Mouse (Mus musculus) limb, embryonic 11.5 days (tissue): ENCODE data around the gene Aldoart2. TPM values are rescaled to one million over a fixed set of nuclear protein-coding genes. Genes with fewer than 3 reads are reported as not detected.
"Not testable (repeated sequence)": the region's sequence is repeated elsewhere in the genome, so short reads cannot be mapped to it uniquely, and the experiment has no call there.

Experiments
- ATAC-seq: fragments of 200-750 bp; cut with Nextera tagmentation; 2 replicates; pipeline ENCODE4 v1.8.0; 2017; ENCODE audit warnings: low read depth; ENCODE audit not compliant: insufficient number of reproducible peaks, low FRiP score, low TSS enrichment
- DNase-seq: peaks from one replicate; pipeline ENCODE4 v3.0.0-alpha.2; 2015; ENCODE audit warnings: low spot score
- H3K27ac ChIP-seq: fragments of 300-500 bp; sonication (generic); replicated peaks from 2 replicates; pipeline ENCODE4 v1.5.1; 2014; ENCODE audit warnings: low read depth, mild to moderate bottlenecking, low read length
- H3K27me3 ChIP-seq: fragments of 300-500 bp; sonication (generic); 2 replicates; pipeline ENCODE4 v1.6.1; 2014; ENCODE audit warnings: mild to moderate bottlenecking, low read length, mixed read lengths; ENCODE audit not compliant: control insufficient read depth, insufficient read depth
- H3K36me3 ChIP-seq: fragments of 300-500 bp; sonication (generic); 2 replicates; pipeline ENCODE4 v1.6.1; 2014; ENCODE audit warnings: mild to moderate bottlenecking, low read length, moderate library complexity, mixed read lengths; ENCODE audit not compliant: control insufficient read depth, insufficient read depth
- H3K4me1 ChIP-seq: fragments of 300-500 bp; sonication (generic); 2 replicates; pipeline ENCODE4 v1.6.1; 2014; ENCODE audit warnings: low read length, mixed read lengths; ENCODE audit not compliant: control insufficient read depth, insufficient read depth
- H3K4me2 ChIP-seq: fragments of 300-500 bp; sonication (generic); 2 replicates; pipeline ENCODE4 v1.6.1; 2014; ENCODE audit warnings: low read depth, mild to moderate bottlenecking, moderate library complexity; ENCODE audit not compliant: severe bottlenecking
- H3K4me3 ChIP-seq: fragments of 300-500 bp; sonication (generic); 2 replicates; pipeline ENCODE4 v1.5.1; 2014; ENCODE audit warnings: low read depth, low read length
- H3K9ac ChIP-seq: fragments of 300-500 bp; sonication (generic); 2 replicates; pipeline ENCODE4 v1.6.1; 2014; ENCODE audit warnings: mild to moderate bottlenecking, low read length
- H3K9me3 ChIP-seq: fragments of 300-500 bp; sonication (generic); 2 replicates; pipeline ENCODE4 v1.6.1; 2016; ENCODE audit warnings: low read length; ENCODE audit not compliant: control insufficient read depth
- WGBS: fragments of 180-500 bp; shearing (Covaris S2); extraction: QIAGEN DNeasy Blood & Tissue Kit; methylation state at CpG from one replicate; pipeline ENCODE4 v1.1.7; 2014; 5-methylcytosine and 5-hydroxymethylcytosine counted together
- polyA plus RNA-seq: library from polyadenylated mRNA; unstranded; fragments of >200 nt; fragmentation: Nextera tagmentation; extraction: Ambion mirVana; gene quantifications from 2 replicates; pipeline ENCODE4 v1.2.1, GENCODE M21; 2014

Gene Aldoart2
- polyA plus RNA-seq, 1 experiment from 2014 or later: not detected

DNA sequence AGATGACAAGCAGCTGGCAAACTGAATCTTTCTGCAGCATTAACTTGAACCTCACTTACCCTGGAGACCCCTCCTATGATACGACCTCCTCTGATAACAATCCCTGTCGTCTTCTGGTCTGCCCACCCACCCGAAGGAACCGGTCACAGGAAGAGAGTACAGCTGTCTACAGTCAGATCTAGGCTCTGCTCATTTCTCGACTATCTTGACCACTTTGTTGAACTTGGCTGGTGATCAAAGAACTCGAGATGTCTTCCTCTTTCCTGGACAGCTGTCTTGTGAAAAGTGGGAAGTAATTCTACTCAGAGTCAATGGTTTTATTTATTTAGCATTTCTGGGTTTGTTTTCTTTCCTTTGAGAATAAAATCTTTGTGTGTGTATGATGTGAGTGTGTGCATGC, 4.6 kb downstream of the Aldoart2 start:
- Histone ChIP-seq H3K36me3 (no peaks in the 10 kb centered on the region), H3K27ac (no peak overlapping the region), H3K27me3 (no peaks in the 10 kb centered on the region), H3K4me2 (no peak overlapping the region), H3K4me3 (no peak overlapping the region), H3K9me3 (no peaks in the 10 kb centered on the region), H3K9ac (no peak overlapping the region), H3K4me1 (no peaks in the 10 kb centered on the region)
- WGBS: 84% methylated on average over 6 of the region's 6 CpGs
- no peak for DNase-seq
- no peak for ATAC-seq

DNA sequence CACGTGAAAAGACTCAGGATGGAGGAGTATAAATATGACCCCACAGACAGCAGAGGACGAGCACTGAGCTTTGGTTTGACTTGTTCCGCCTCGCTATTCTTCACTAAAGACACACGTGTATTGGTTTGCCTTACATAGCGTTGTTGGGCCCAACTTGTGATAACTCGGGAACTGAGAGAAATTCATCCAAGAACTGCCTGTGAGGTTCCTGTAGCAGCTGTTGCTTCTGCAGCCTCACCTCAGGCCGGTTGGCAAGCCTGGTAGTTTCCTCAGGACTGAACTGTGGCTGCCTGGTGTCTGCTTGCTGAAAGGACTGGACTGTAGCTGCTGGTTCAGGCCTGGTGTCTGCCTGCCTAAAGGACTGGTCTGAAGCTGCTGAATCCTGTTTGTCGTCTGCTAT, 5.6 kb downstream of the Aldoart2 start:
- Histone ChIP-seq H3K4me3 (no peak overlapping the region), H3K4me1 (no peaks in the 10 kb centered on the region), H3K9ac (no peak overlapping the region), H3K4me2 (no peak overlapping the region), H3K27ac (no peak overlapping the region), H3K36me3 (no peaks in the 10 kb centered on the region), H3K27me3 (no peaks in the 10 kb centered on the region), H3K9me3 (no peaks in the 10 kb centered on the region)
- WGBS: 86% methylated on average over 9 of the region's 9 CpGs
- DNase-seq (no peak), ATAC-seq (no peak)

DNA sequence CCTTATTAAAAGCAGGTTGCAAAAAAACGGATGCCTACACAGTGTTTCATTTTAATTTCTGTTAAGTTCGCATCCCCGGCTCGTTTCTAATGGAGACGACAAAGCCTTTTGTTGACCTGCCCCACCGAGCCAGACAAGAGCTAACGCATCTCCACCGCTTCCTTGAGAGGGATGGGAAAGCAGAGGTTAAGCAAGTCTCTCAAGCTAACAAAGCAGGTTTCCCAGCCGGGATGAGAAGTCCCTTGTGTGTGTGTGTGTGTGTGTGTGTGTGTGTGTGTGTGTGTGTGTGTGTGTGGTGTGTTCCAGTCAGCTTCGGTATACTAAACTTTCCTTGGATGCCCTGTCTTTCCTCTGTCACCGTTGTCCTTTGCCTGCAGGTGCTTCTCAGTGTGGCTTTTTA, 6.1 kb downstream of the Aldoart2 start:
- Histone ChIP-seq H3K27ac (no peak overlapping the region), H3K9me3 (no peaks in the 10 kb centered on the region), H3K4me3 (no peak overlapping the region), H3K4me2 (no peak overlapping the region), H3K9ac (no peak overlapping the region), H3K4me1 (no peaks in the 10 kb centered on the region), H3K36me3 (no peaks in the 10 kb centered on the region), H3K27me3 (no peaks in the 10 kb centered on the region)
- WGBS: 86% methylated on average over 11 of the region's 11 CpGs
- no peak for DNase-seq
- no peak for ATAC-seq

DNA sequence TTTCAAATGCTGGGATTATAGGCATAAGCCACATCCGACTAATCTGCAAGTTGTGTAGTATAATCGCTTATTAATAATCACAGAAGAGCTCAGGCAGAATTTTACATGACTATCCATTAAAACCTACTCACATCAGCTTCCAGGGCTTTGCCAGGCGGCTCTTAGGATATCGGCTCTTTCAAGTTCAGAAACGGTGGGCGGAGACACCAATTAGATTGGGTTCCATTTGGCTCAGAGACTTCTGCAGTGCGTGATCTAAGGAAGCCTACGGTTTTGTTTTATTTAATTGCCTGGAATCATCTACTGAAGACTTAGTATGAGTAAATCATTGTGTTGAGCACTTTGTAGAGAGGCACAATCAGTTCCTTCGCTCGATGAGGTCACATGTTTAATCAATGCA, 6.6 kb downstream of the Aldoart2 start:
- H3K27me3 ChIP-seq: no peaks in the 10 kb centered on the region
- no peak overlapping the region for H3K4me3 ChIP-seq
- no peak for DNase-seq
- 80% methylated on average over 10 of the region's 10 CpGs for WGBS
- ATAC-seq: no peak
- H3K27ac ChIP-seq: no peak overlapping the region
- H3K4me2 ChIP-seq: no peak overlapping the region
- H3K36me3 ChIP-seq: no peaks in the 10 kb centered on the region
- no peaks in the 10 kb centered on the region for H3K9me3 ChIP-seq
- no peaks in the 10 kb centered on the region for H3K4me1 ChIP-seq
- H3K9ac ChIP-seq: no peak overlapping the region

DNA sequence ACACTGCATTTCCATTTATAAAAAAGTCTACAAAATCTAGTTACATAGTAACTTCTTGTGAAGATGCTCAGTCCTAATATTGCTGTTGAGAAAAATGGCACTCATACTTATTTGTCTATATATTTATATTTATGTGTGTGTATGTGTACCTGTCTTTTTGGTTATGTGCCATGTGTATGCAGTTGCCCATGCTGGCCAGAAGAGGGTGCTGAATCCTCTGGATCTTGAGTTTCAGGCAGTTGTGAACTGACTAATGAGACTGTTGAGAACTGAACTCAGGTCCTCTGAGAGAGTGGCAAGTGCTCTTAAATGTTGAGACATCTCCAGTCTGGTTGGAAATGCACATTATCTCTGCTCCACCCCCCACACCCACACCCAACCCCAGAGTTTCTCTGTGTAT, 8.1 kb downstream of the Aldoart2 start:
- no peak overlapping the region for H3K4me3 ChIP-seq
- H3K4me1 ChIP-seq: no peaks in the 10 kb centered on the region
- ATAC-seq (no peak), DNase-seq (no peak)
- H3K27me3 ChIP-seq: no peaks in the 10 kb centered on the region
- H3K9ac ChIP-seq: no peak overlapping the region
- H3K9me3 ChIP-seq: no peaks in the 10 kb centered on the region
- no peak overlapping the region for H3K27ac ChIP-seq
- H3K4me2 ChIP-seq: no peak overlapping the region
- no peaks in the 10 kb centered on the region for H3K36me3 ChIP-seq

DNA sequence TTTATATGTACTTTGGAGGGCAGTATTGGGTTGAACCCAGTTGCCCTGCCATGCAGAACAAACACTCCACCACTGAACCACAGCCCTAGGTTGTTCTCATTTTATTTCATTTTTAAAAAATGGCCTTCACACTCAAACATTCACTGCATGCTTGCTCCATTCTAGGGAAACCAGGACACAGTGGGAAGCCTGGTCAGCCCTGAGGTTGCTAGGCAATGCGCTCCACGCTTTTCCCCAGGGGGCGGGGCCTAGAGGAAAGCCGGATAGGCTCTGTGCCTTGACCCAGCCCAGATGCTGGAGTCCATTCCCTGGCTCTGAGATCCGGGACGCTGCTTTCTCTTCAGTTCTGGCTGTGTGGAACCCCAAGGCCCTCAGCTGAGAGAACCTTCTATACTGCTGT, 8.8 kb downstream of the Aldoart2 start:
- Histone ChIP-seq H3K4me2 (no peak overlapping the region), H3K4me3 (no peak overlapping the region), H3K9me3 (no peaks in the 10 kb centered on the region), H3K27ac (no peak overlapping the region), H3K36me3 (no peaks in the 10 kb centered on the region), H3K27me3 (no peaks in the 10 kb centered on the region), H3K9ac (no peak overlapping the region), H3K4me1 (no peaks in the 10 kb centered on the region)
- WGBS: 2% methylated on average over 6 of the region's 6 CpGs
- ATAC-seq: 0 out of 2 replicates have a peak, but pooled peaks have one; percentile 60
- peak; percentile 57 for DNase-seq

DNA sequence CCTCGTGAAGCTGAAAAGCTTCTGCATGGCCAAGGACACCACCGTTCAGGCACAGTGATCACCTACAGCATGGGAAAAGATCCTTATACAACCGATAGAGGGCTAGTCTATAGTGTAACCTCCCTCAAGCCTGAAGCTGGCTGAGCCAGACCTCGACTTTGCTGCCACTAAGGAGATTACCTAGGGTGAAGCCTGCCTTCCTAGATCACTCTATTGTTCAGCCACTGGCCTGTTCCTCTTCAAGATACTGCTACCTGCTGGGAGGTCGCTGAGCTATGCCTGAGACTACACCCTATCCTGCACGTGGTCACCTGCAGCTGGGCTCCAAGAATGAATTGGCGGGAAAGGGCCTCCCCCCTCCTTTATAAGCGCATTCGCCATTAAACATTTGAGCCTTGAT, 21.9 kb downstream of the Aldoart2 start:
- H3K4me2 ChIP-seq, ATAC-seq, H3K36me3 ChIP-seq, DNase-seq, H3K4me1 ChIP-seq, H3K4me3 ChIP-seq, H3K27me3 ChIP-seq, H3K9me3 ChIP-seq, H3K9ac ChIP-seq, H3K27ac ChIP-seq: not testable (repeated sequence)
- 63% methylated on average over 9 of the region's 9 CpGs for WGBS

DNA sequence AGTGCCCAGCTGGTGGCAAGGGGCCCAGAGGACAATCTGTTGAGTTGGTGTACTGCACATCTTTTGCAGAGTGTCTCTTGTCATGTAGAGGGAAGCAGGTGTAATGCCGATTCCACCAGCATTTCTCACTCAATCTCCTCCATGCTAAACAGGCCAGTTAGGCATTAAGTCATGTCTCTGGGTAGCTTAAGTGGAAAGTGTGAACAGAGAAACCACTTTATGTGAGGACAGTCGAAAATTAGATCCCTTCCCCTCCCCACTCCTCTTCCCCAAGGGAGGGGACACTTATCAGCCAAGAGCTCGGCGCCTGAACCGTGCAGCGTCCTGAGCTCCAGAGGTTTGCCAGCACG, 33.5 kb downstream of the Aldoart2 start:
- H3K27ac ChIP-seq: no peak overlapping the region
- peak overlapping the region; percentile 62; the same call in 1 of the 2 replicates for H3K4me2 ChIP-seq
- no peak for ATAC-seq
- peaks cover 18% of the 10 kb centered on the region; the same call in 1 of the 2 replicates for H3K4me1 ChIP-seq
- WGBS: 6% methylated on average over 7 of the region's 7 CpGs
- no peak overlapping the region for H3K9ac ChIP-seq
- no peaks in the 10 kb centered on the region for H3K36me3 ChIP-seq
- no peak for DNase-seq
- H3K9me3 ChIP-seq: no peaks in the 10 kb centered on the region
- peaks cover 43% of the 10 kb centered on the region for H3K27me3 ChIP-seq
- peak overlapping the region; percentile 34 for H3K4me3 ChIP-seq

DNA sequence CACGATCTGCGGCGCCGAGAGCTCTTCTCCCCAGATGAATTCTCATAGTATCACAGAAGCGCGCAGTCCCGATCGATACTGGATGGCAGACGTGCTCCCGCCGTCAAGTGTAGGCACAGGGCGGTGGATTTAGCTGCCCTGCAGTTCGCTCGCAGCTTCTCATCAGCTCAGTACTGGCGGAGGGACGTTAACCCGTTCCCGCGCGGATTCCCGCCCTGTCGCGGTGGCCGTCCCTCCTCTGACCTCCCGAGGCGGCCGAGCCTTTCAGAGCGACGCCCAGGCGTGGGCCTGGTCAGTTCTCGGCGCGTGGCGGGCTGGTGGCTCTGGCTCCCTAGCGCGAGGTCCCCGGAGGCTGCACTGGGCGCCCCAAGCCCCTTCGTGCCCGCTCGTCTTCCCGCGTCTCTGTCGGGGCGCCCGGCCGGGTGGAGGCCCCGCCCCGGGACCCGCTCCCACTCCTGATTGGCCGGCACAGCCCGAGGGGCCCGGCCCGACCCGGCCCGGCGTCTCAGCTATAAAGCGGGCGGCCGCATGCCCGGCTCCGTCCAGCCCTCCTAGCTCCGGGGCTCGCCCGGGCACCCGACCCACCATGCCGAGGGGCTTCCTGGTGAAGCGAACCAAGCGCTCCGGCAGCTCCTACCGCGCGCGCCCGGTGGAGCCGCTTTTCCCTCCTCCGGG, 34.0 kb downstream of the Aldoart2 start, which contains the start of gene Insm2:
Gene Insm2, plus strand, starts transcription at position 541 of the 675 bp plus-strand sequence.
- H3K9me3 ChIP-seq: no peaks in the 10 kb centered on the region
- no peaks in the 10 kb centered on the region for H3K36me3 ChIP-seq
- H3K27ac ChIP-seq: no peak within 1 kb of the TSS
- H3K4me1 ChIP-seq: peaks cover 18% of the 10 kb centered on the region; the same call in 1 of the 2 replicates
- under 1% methylated on average over 76 of the region's 77 CpGs for WGBS
- ATAC-seq (no peak), DNase-seq (peak; percentile 47)
- peak within 1 kb of the TSS; percentile 34 for H3K4me3 ChIP-seq
- peaks cover 43% of the 10 kb centered on the region for H3K27me3 ChIP-seq
- no peak within 1 kb of the TSS for H3K9ac ChIP-seq
- peak within 1 kb of the TSS; percentile 62 for H3K4me2 ChIP-seq
